Mouse (Mus musculus) cerebellum, postnatal 10 days (tissue): ENCODE measurements at regions not wholly inside any gene's neighbourhood (a gene's known extent, or its start where the extent isn't known, plus 50 kb on each side); places are given as distances from the start of the nearest gene placed in this dataset.
A peak's percentile ranks its signal among the peaks of the same experiment; 100 is the strongest.
"Not testable (repeated sequence)": the region's sequence is repeated elsewhere in the genome, so short reads cannot be mapped to it uniquely, and the experiment has no call there.

Experiments used
- DNase-seq, 2 experiments: peaks; one replicate each; pipeline ENCODE4 v3.0.0; 2021; ENCODE audit warnings: mixed read lengths in 2 of 2

DNA sequence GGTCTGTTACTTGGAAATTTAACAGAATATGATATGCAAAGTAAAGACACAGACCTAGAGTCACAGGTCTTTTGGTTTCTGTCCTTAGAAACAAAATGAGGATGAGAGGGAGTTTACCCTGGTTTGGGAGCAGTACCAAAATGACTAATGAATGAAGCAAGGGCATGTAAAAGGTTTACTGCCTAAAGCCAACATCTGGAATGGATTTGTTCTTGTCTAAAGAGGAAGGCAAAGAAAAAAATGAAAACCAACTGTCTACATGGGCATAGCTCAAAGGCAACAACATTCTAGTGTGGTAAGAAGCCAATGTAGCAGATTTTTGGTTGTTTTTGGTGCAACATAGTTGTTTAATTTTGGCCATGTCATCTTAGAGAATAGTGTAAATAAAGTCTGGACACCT, 203.5 kb upstream of the Diaph2 start:
- DNase-seq: no peak

GRCm38 (mm10) chrX:129547606-129548005, 201.9 kb upstream of the Diaph2 start:
- DNase-seq: peak in 1 of 2 experiments; percentile 0

- DNase-seq: no peak
These were observed 193.5 kb upstream of the Diaph2 start for GRCm38 (mm10) chrX:129556001-129556400.

DNA sequence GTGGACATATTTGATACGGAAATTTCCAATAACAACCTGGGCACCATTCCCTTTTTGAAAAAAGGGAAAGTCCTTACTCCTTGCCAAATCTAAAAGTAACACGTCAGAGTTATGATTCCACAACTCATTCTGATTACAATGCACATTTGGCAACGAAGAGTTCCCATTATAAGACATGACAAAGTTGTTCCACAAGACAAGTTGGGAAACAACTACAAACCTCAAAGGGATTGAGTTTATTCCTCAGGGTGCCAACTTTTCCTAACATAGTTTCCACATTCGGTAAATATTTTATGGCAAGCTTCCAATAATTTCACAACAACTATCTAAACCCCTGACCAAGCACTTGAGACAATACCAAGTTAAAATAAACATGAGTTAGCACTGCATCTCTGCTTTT, 150.1 kb upstream of the Diaph2 start:
- DNase-seq: no peak

- no peak for DNase-seq
These were observed 141.7 kb upstream of the Diaph2 start for GRCm38 (mm10) chrX:129607842-129608241.

DNA sequence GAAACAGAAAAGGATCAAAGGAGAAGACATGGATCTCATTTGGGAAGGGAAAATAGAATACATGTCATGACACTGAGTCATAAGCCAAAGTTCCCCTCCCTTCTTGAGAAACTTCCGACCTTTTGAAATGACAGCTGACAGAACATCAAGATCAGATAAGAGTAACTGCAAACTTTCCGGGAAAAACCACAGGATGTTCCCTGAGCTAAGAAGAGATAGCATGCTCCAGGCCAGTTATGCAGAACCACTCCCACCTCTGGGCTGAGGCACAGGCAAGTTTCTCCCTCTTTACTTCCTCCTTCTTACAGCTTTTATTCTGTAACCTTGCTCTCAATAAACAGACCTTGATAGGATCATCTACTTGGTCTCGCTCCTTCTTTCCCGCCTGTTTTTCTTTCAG, 138.0 kb upstream of the Diaph2 start:
- not testable (repeated sequence) for DNase-seq

GRCm38 (mm10) chrX:129637016-129637415, 112.5 kb upstream of the Diaph2 start:
- DNase-seq: no peak

GRCm38 (mm10) chrX:129645106-129645505, 104.4 kb upstream of the Diaph2 start:
- DNase-seq: peak; percentile 7 to 18

DNA sequence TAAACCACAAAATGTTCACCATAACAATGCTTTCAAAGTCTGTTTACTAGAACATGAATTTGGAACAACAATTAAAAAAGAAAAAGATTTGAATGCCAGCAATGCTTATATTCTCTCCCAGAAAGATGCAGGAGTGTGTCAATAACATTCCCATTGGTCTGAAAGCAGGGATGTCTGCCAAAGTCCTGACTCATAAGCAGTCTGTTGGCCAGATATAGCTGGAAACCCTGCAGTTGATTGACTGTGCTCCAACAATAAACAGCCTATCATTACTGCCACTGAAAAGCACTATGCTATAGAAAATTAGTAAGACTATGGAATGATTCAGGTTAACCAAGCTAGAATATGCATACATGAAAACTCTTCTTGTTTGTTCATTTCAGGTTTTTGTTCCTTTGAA, 92.6 kb upstream of the Diaph2 start:
- peak; percentile 69 to 73 for DNase-seq

GRCm38 (mm10) chrX:129690677-129691076, 58.9 kb upstream of the Diaph2 start:
- no peak for DNase-seq
